Mouse (Mus musculus) midbrain, embryonic 11.5 days (tissue): ENCODE measurements around the gene L3hypdh. TPM values are rescaled to one million over a fixed set of nuclear protein-coding genes. Genes with fewer than 3 reads are reported as not detected.
A peak's percentile ranks its signal among the peaks of the same experiment; 100 is the strongest.

Experiments
- ATAC-seq: fragments of 200-750 bp; cut with Nextera tagmentation; 2 replicates; pipeline ENCODE4 v1.8.0; 2017; ENCODE audit warnings: moderate TSS enrichment, moderate library complexity; ENCODE audit not compliant: low FRiP score
- DNase-seq: peaks from one replicate; pipeline ENCODE4 v3.0.0; 2015; ENCODE audit warnings: low spot score; ENCODE audit errors: missing footprints
- H3K27ac ChIP-seq: fragments of 300-500 bp; sonication (generic); 2 replicates; pipeline ENCODE4 v1.5.1; 2014; ENCODE audit warnings: low read depth, low read length
- H3K27me3 ChIP-seq: fragments of 300-500 bp; sonication (generic); 2 replicates; pipeline ENCODE4 v1.6.1; 2014; ENCODE audit warnings: mild to moderate bottlenecking, low read length, moderate library complexity, mixed read lengths; ENCODE audit not compliant: control insufficient read depth, insufficient read depth
- H3K36me3 ChIP-seq: fragments of 300-500 bp; sonication (generic); 2 replicates; pipeline ENCODE4 v1.6.1; 2014; ENCODE audit warnings: mild to moderate bottlenecking, low read length, moderate library complexity, mixed read lengths; ENCODE audit not compliant: control insufficient read depth, insufficient read depth
- H3K4me1 ChIP-seq: fragments of 300-500 bp; sonication (generic); 2 replicates; pipeline ENCODE4 v1.6.1; 2014; ENCODE audit warnings: low read length; ENCODE audit not compliant: control insufficient read depth, insufficient read depth
- H3K4me2 ChIP-seq: fragments of 300-500 bp; sonication (generic); 2 replicates; pipeline ENCODE4 v1.6.1; 2014; ENCODE audit warnings: mild to moderate bottlenecking, moderate library complexity
- H3K4me3 ChIP-seq: fragments of 300-500 bp; sonication (generic); 2 replicates; pipeline ENCODE4 v1.5.1; 2014; ENCODE audit warnings: low read depth, low read length
- H3K9ac ChIP-seq: fragments of 300-500 bp; sonication (generic); 2 replicates; pipeline ENCODE4 v1.6.1; 2014; ENCODE audit warnings: low read length
- H3K9me3 ChIP-seq: fragments of 300-500 bp; sonication (generic); 2 replicates; pipeline ENCODE4 v1.6.1; 2016; ENCODE audit warnings: low read length; ENCODE audit not compliant: control insufficient read depth
- WGBS: fragments of 180-500 bp; shearing (Covaris S2); extraction: QIAGEN DNeasy Blood & Tissue Kit; methylation state at CpG from one replicate; pipeline ENCODE4 v1.1.7; 2014; 5-methylcytosine and 5-hydroxymethylcytosine counted together
- polyA plus RNA-seq: library from polyadenylated mRNA; unstranded; fragments of >200 nt; fragmentation: Nextera tagmentation; extraction: Ambion mirVana; gene quantifications from 2 replicates; pipeline ENCODE4 v1.2.1, GENCODE M21; 2014

Gene L3hypdh
- polyA plus RNA-seq, 1 experiment from 2014 or later: 8.5 TPM

GRCm38 (mm10) chr12:72041238-72041637 lies 44.0 kb downstream of the L3hypdh start:
- Histone ChIP-seq H3K27ac (no peak overlapping the region), H3K4me3 (no peak overlapping the region), H3K27me3 (no peaks in the 10 kb centered on the region), H3K4me1 (no peaks in the 10 kb centered on the region), H3K36me3 (no peaks in the 10 kb centered on the region), H3K9me3 (no peaks in the 10 kb centered on the region), H3K4me2 (no peak overlapping the region), H3K9ac (no peak overlapping the region)
- no peak for ATAC-seq
- no peak for DNase-seq
- 95% methylated on average over 3 of the region's 3 CpGs for WGBS

GRCm38 (mm10) chr12:72039501-72039900 lies 45.7 kb downstream of the L3hypdh start:
- Histone ChIP-seq H3K27me3 (no peaks in the 10 kb centered on the region), H3K4me2 (no peak overlapping the region), H3K27ac (no peak overlapping the region), H3K4me1 (no peaks in the 10 kb centered on the region), H3K9ac (no peak overlapping the region), H3K4me3 (no peak overlapping the region), H3K36me3 (no peaks in the 10 kb centered on the region), H3K9me3 (no peaks in the 10 kb centered on the region)
- 79% methylated on average over 8 of the region's 8 CpGs for WGBS
- ATAC-seq (no peak), DNase-seq (no peak)

DNA sequence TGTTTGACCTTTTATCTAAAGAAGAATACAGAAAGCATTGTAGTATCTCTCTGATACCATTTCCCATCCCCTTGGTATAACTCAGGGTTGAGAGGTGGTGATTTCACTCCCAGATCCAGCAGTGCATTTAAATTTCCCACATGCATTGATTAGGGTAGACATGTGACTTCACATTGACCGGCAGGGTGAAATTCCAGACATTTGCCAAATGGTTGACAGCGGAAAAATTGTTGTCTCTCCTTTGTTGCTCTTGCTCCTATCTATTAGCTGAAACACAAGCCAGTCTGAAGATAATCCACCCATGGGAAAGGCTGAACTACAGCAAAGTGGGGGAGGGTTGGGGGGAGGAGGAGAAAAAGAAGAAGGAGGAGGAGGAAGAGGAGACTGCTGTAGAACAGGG lies 46.4 kb downstream of the L3hypdh start:
- Histone ChIP-seq H3K4me2 (no peak overlapping the region), H3K27ac (no peak overlapping the region), H3K9ac (no peak overlapping the region), H3K27me3 (no peaks in the 10 kb centered on the region), H3K36me3 (no peaks in the 10 kb centered on the region), H3K4me1 (no peaks in the 10 kb centered on the region), H3K9me3 (no peaks in the 10 kb centered on the region), H3K4me3 (no peak overlapping the region)
- ATAC-seq (no peak), DNase-seq (no peak)
- 71% methylated on average over 2 of the region's 2 CpGs for WGBS

GRCm38 (mm10) chr12:72037049-72037448 lies 48.2 kb downstream of the L3hypdh start:
- Histone ChIP-seq H3K9me3 (no peaks in the 10 kb centered on the region), H3K4me3 (no peak overlapping the region), H3K36me3 (no peaks in the 10 kb centered on the region), H3K4me1 (no peaks in the 10 kb centered on the region), H3K4me2 (no peak overlapping the region), H3K9ac (no peak overlapping the region), H3K27me3 (no peaks in the 10 kb centered on the region), H3K27ac (no peak overlapping the region)
- ATAC-seq (no peak), DNase-seq (no peak)
- WGBS: 93% methylated on average over 6 of the region's 6 CpGs

GRCm38 (mm10) chr12:72036097-72036661 lies 49.1 kb downstream of the L3hypdh start:
- Histone ChIP-seq H3K4me1 (no peaks in the 10 kb centered on the region), H3K36me3 (no peaks in the 10 kb centered on the region), H3K4me3 (no peak overlapping the region), H3K4me2 (no peak overlapping the region), H3K27ac (no peak overlapping the region), H3K27me3 (no peaks in the 10 kb centered on the region), H3K9ac (no peak overlapping the region), H3K9me3 (no peaks in the 10 kb centered on the region)
- no peak for ATAC-seq
- 71% methylated on average over 9 of the region's 9 CpGs for WGBS
- no peak for DNase-seq

GRCm38 (mm10) chr12:72031794-72032193 lies 53.4 kb downstream of the L3hypdh start:
- H3K27me3 ChIP-seq: no peaks in the 10 kb centered on the region
- WGBS: 89% methylated on average over 6 of the region's 6 CpGs
- H3K4me2 ChIP-seq: no peak overlapping the region
- H3K9me3 ChIP-seq: no peaks in the 10 kb centered on the region
- H3K9ac ChIP-seq: no peak overlapping the region
- H3K4me3 ChIP-seq: no peak overlapping the region
- no peak overlapping the region for H3K27ac ChIP-seq
- DNase-seq: no peak
- no peaks in the 10 kb centered on the region for H3K4me1 ChIP-seq
- no peaks in the 10 kb centered on the region for H3K36me3 ChIP-seq
- ATAC-seq: no peak

GRCm38 (mm10) chr12:72031171-72031570 lies 54.1 kb downstream of the L3hypdh start:
- 89% methylated on average over 5 of the region's 5 CpGs for WGBS
- Histone ChIP-seq H3K4me3 (no peak overlapping the region), H3K9me3 (no peaks in the 10 kb centered on the region), H3K4me1 (no peaks in the 10 kb centered on the region), H3K36me3 (no peaks in the 10 kb centered on the region), H3K9ac (no peak overlapping the region), H3K27me3 (no peaks in the 10 kb centered on the region), H3K4me2 (no peak overlapping the region), H3K27ac (no peak overlapping the region)
- no peak for ATAC-seq
- DNase-seq: no peak

- no peak for DNase-seq
- H3K27ac ChIP-seq: no peak overlapping the region
- no peak overlapping the region for H3K4me2 ChIP-seq
These were observed 59.9 kb downstream of the L3hypdh start for GRCm38 (mm10) chr12:72025275-72025795.

GRCm38 (mm10) chr12:72023572-72023971 lies 61.7 kb downstream of the L3hypdh start:
- Histone ChIP-seq H3K4me3 (no peak overlapping the region), H3K9ac (no peak overlapping the region), H3K9me3 (no peaks in the 10 kb centered on the region), H3K27me3 (no peaks in the 10 kb centered on the region), H3K4me2 (no peak overlapping the region), H3K36me3 (no peaks in the 10 kb centered on the region), H3K27ac (no peak overlapping the region), H3K4me1 (no peaks in the 10 kb centered on the region)
- ATAC-seq: no peak
- 94% methylated on average over 5 of the region's 5 CpGs for WGBS
- peak; percentile 47 for DNase-seq

More at GRCm38 (mm10) chr12:72025275-72025795, 59.9 kb downstream of the L3hypdh start:
- no peaks in the 10 kb centered on the region for H3K4me1 ChIP-seq
- ATAC-seq: no peak
- no peaks in the 10 kb centered on the region for H3K36me3 ChIP-seq
- H3K9ac ChIP-seq: no peak overlapping the region
- WGBS: 56% methylated on average over 6 of the region's 6 CpGs
- H3K27me3 ChIP-seq: no peaks in the 10 kb centered on the region
- H3K9me3 ChIP-seq: no peaks in the 10 kb centered on the region
- H3K4me3 ChIP-seq: no peak overlapping the region
